Mouse (Mus musculus) ES-Bruce4 (cell line): ENCODE results near the gene Epb41l1. TPM values are rescaled to one million over a fixed set of nuclear protein-coding genes. Genes with fewer than 3 reads are reported as not detected.

Experiments used
- H3K27ac ChIP-seq: 2 replicates; pipeline ENCODE4 v1.5.1; 2012; ENCODE audit warnings: low read length, inconsistent platforms; ENCODE audit not compliant: insufficient read depth
- H3K27me3 ChIP-seq: 2 replicates; pipeline ENCODE4 v1.6.1; 2012; ENCODE audit warnings: mild to moderate bottlenecking, low read length, inconsistent platforms; ENCODE audit not compliant: control insufficient read depth, poor library complexity, insufficient read depth, severe bottlenecking
- H3K36me3 ChIP-seq: 2 replicates; pipeline ENCODE4 v1.6.1; 2012; ENCODE audit warnings: inconsistent platforms, mild to moderate bottlenecking, low read length, moderate library complexity; ENCODE audit not compliant: control insufficient read depth, poor library complexity, insufficient read depth, severe bottlenecking
- H3K4me1 ChIP-seq: one replicate; pipeline ENCODE4 v1.8.1; 2011; ENCODE audit warnings: low read length; ENCODE audit not compliant: control insufficient read depth, insufficient read depth
- H3K4me3 ChIP-seq: 2 replicates; pipeline ENCODE4 v1.5.1; 2011; ENCODE audit warnings: low read depth, mild to moderate bottlenecking, low read length
- H3K9ac ChIP-seq: 2 replicates; pipeline ENCODE4 v1.6.1; 2012; ENCODE audit warnings: low read depth, mild to moderate bottlenecking, inconsistent platforms; ENCODE audit not compliant: poor library complexity, severe bottlenecking
- H3K9me3 ChIP-seq: replicated peaks from 2 replicates; pipeline ENCODE4 v1.6.1; 2012; ENCODE audit warnings: mild to moderate bottlenecking, low read length, inconsistent platforms; ENCODE audit not compliant: control insufficient read depth, poor library complexity, insufficient read depth, severe bottlenecking
- CTCF ChIP-seq: IDR thresholded peaks from one replicate; pipeline ENCODE4 v1.8.1; 2011; ENCODE audit warnings: low read depth, low read length
- EP300 ChIP-seq: IDR thresholded peaks from 2 replicates; pipeline ENCODE4 v1.6.1; 2011; ENCODE audit warnings: low read depth, low read length; ENCODE audit not compliant: insufficient read depth
- POLR2A ChIP-seq: IDR thresholded peaks from one replicate; pipeline ENCODE4 v1.8.1; 2011; ENCODE audit warnings: low read length; ENCODE audit not compliant: insufficient read depth
- polyA plus RNA-seq: library from polyadenylated mRNA; stranded (reverse); fragments of >200 nt; gene quantifications from 2 replicates; pipeline ENCODE4 v1.2.4, GENCODE M21; 2011; ENCODE audit warnings: low read depth; ENCODE audit not compliant: missing spikeins, insufficient read depth, insufficient read length

Epb41l1 gene
- polyA plus RNA-seq, 1 experiment: 23.6 TPM

- no peak overlapping the region for H3K9ac ChIP-seq
- no peaks in the 10 kb centered on the region for H3K27me3 ChIP-seq
- no peak for TF ChIP-seq POLR2A
- TF ChIP-seq EP300: no peak
- TF ChIP-seq CTCF: peak; percentile 6
- H3K4me3 ChIP-seq: no peak overlapping the region
- H3K36me3 ChIP-seq: no peaks in the 10 kb centered on the region
- no peaks in the 10 kb centered on the region for H3K9me3 ChIP-seq
- H3K4me1 ChIP-seq: no peaks in the 10 kb centered on the region
- no peak overlapping the region for H3K27ac ChIP-seq
These were observed 26.4 kb upstream of the Epb41l1 start for GRCm38 (mm10) chr2:156394282-156394681.

- H3K36me3 ChIP-seq: no peaks in the 10 kb centered on the region
- H3K27ac ChIP-seq: no peak overlapping the region
- TF ChIP-seq CTCF (no peak), EP300 (no peak)
- no peak overlapping the region for H3K9ac ChIP-seq
- H3K27me3 ChIP-seq: no peaks in the 10 kb centered on the region
- H3K4me1 ChIP-seq: no peaks in the 10 kb centered on the region
- no peak overlapping the region for H3K4me3 ChIP-seq
- no peaks in the 10 kb centered on the region for H3K9me3 ChIP-seq
These were observed 24.6 kb upstream of the Epb41l1 start for GRCm38 (mm10) chr2:156396096-156396495.

GRCm38 (mm10) chr2:156397988-156398387, 22.7 kb upstream of the Epb41l1 start:
- no peak for TF ChIP-seq CTCF
- TF ChIP-seq POLR2A: no peak
- TF ChIP-seq EP300: no peak
- no peak overlapping the region for H3K27ac ChIP-seq
- no peak overlapping the region for H3K9ac ChIP-seq
- no peak overlapping the region for H3K4me3 ChIP-seq
- peaks cover 2% of the 10 kb centered on the region for H3K4me1 ChIP-seq
- H3K27me3 ChIP-seq: no peaks in the 10 kb centered on the region
- H3K9me3 ChIP-seq: no peaks in the 10 kb centered on the region
- no peaks in the 10 kb centered on the region for H3K36me3 ChIP-seq

- Histone ChIP-seq H3K27me3 (no peaks in the 10 kb centered on the region), H3K27ac (no peak overlapping the region), H3K4me1 (peaks cover 2% of the 10 kb centered on the region), H3K4me3 (no peak overlapping the region), H3K9me3 (no peaks in the 10 kb centered on the region), H3K36me3 (no peaks in the 10 kb centered on the region), H3K9ac (no peak overlapping the region)
- TF ChIP-seq POLR2A (no peak), EP300 (no peak), CTCF (no peak)
These were observed 21.2 kb upstream of the Epb41l1 start for GRCm38 (mm10) chr2:156399485-156399884.

GRCm38 (mm10) chr2:156401331-156401730, 19.4 kb upstream of the Epb41l1 start:
- no peak overlapping the region for H3K4me3 ChIP-seq
- no peak overlapping the region for H3K27ac ChIP-seq
- no peaks in the 10 kb centered on the region for H3K27me3 ChIP-seq
- no peaks in the 10 kb centered on the region for H3K9me3 ChIP-seq
- H3K9ac ChIP-seq: no peak overlapping the region
- TF ChIP-seq CTCF (no peak), POLR2A (no peak), EP300 (no peak)
- H3K4me1 ChIP-seq: peaks cover 4% of the 10 kb centered on the region
- no peaks in the 10 kb centered on the region for H3K36me3 ChIP-seq

- TF ChIP-seq EP300: no peak
- TF ChIP-seq CTCF: no peak
- no peak for TF ChIP-seq POLR2A
- no peaks in the 10 kb centered on the region for H3K27me3 ChIP-seq
- no peak overlapping the region for H3K27ac ChIP-seq
- peaks cover 8% of the 10 kb centered on the region for H3K4me1 ChIP-seq
- no peaks in the 10 kb centered on the region for H3K36me3 ChIP-seq
- H3K9ac ChIP-seq: no peak overlapping the region
- H3K9me3 ChIP-seq: no peaks in the 10 kb centered on the region
- H3K4me3 ChIP-seq: no peak overlapping the region
These were observed 18.7 kb upstream of the Epb41l1 start for GRCm38 (mm10) chr2:156402036-156402435.
